Mouse (Mus musculus) midbrain, embryonic 10.5 days (tissue): ENCODE measurements around the gene Shld1. TPM values are rescaled to one million over a fixed set of nuclear protein-coding genes. Genes with fewer than 3 reads are reported as not detected.
A peak's percentile ranks its signal among the peaks of the same experiment; 100 is the strongest.

Source experiments
- DNase-seq: peaks from one replicate; pipeline ENCODE4 v3.0.0-alpha.2; 2017; ENCODE audit warnings: low spot score
- H3K27ac ChIP-seq: fragments of 300-500 bp; sonication (generic); replicated peaks from 2 replicates; pipeline ENCODE4 v1.5.1; 2016; ENCODE audit warnings: mild to moderate bottlenecking
- H3K27me3 ChIP-seq: fragments of 300-500 bp; sonication (generic); 2 replicates; pipeline ENCODE4 v1.6.1; 2016; ENCODE audit warnings: low read depth, mild to moderate bottlenecking; ENCODE audit not compliant: poor library complexity, severe bottlenecking
- H3K36me3 ChIP-seq: fragments of 300-500 bp; sonication (generic); 2 replicates; pipeline ENCODE4 v1.6.1; 2016; ENCODE audit warnings: mild to moderate bottlenecking, moderate library complexity
- H3K4me1 ChIP-seq: fragments of 300-500 bp; sonication (generic); 2 replicates; pipeline ENCODE4 v1.6.1; 2016
- H3K4me3 ChIP-seq: fragments of 300-500 bp; sonication (generic); 2 replicates; pipeline ENCODE4 v1.5.1; 2016; ENCODE audit warnings: mild to moderate bottlenecking, moderate library complexity
- H3K9me3 ChIP-seq: fragments of 300-500 bp; sonication (generic); replicated peaks from 2 replicates; pipeline ENCODE4 v1.6.1; 2016; ENCODE audit warnings: mild to moderate bottlenecking
- WGBS: fragments of 180-500 bp; shearing (Covaris S2); methylation state at CpG from one replicate; pipeline ENCODE4 v1.1.7; 2016; 5-methylcytosine and 5-hydroxymethylcytosine counted together
- polyA plus RNA-seq: library from polyadenylated mRNA; unstranded; fragments of >200 nt; fragmentation: Nextera tagmentation; extraction: Ambion mirVana; gene quantifications from 2 replicates; pipeline ENCODE4 v1.2.1, GENCODE M21; 2016

Shld1 gene
- polyA plus RNA-seq, 1 experiment from 2014 or later = 16.4 TPM

GRCm38 (mm10) chr2:132669091-132669490 is 17.6 kb upstream of the Shld1 start:
- Histone ChIP-seq H3K4me3 (no peak overlapping the region), H3K27me3 (no peaks in the 10 kb centered on the region), H3K27ac (no peak overlapping the region), H3K36me3 (no peaks in the 10 kb centered on the region), H3K4me1 (no peaks in the 10 kb centered on the region), H3K9me3 (no peaks in the 10 kb centered on the region; the same call in 1 of the 2 replicates)
- no peak for DNase-seq
- 90% methylated on average over 6 of the region's 6 CpGs for WGBS

- WGBS = 89% methylated on average over 4 of the region's 4 CpGs
- no peak for DNase-seq
- H3K27me3 ChIP-seq = no peaks in the 10 kb centered on the region
- H3K36me3 ChIP-seq = no peaks in the 10 kb centered on the region
- H3K9me3 ChIP-seq = no peaks in the 10 kb centered on the region
- H3K4me3 ChIP-seq = no peak overlapping the region
- H3K4me1 ChIP-seq = no peaks in the 10 kb centered on the region
- H3K27ac ChIP-seq = no peak overlapping the region
Observed at GRCm38 (mm10) chr2:132670290-132670689, 16.4 kb upstream of the Shld1 start.

- Histone ChIP-seq H3K27ac (no peak overlapping the region), H3K9me3 (no peaks in the 10 kb centered on the region), H3K27me3 (no peaks in the 10 kb centered on the region), H3K36me3 (no peaks in the 10 kb centered on the region), H3K4me1 (no peaks in the 10 kb centered on the region), H3K4me3 (no peak overlapping the region)
- 88% methylated on average over 3 of the region's 3 CpGs for WGBS
- no peak for DNase-seq
Observed at GRCm38 (mm10) chr2:132672121-132672520, 14.6 kb upstream of the Shld1 start.

- Histone ChIP-seq H3K4me3 (no peak overlapping the region), H3K9me3 (no peaks in the 10 kb centered on the region), H3K27ac (no peak overlapping the region), H3K4me1 (no peaks in the 10 kb centered on the region), H3K27me3 (no peaks in the 10 kb centered on the region), H3K36me3 (no peaks in the 10 kb centered on the region)
- 78% methylated on average over 4 of the region's 4 CpGs for WGBS
- DNase-seq = no peak
Observed at GRCm38 (mm10) chr2:132676111-132676510, 10.6 kb upstream of the Shld1 start.

GRCm38 (mm10) chr2:132685001-132685400 is 1.7 kb upstream of the Shld1 start:
- H3K4me1 ChIP-seq = peaks cover 14% of the 10 kb centered on the region
- H3K27ac ChIP-seq = no peak overlapping the region
- no peak for DNase-seq
- H3K36me3 ChIP-seq = no peaks in the 10 kb centered on the region
- no peaks in the 10 kb centered on the region for H3K9me3 ChIP-seq
- H3K27me3 ChIP-seq = no peaks in the 10 kb centered on the region
- no peak overlapping the region for H3K4me3 ChIP-seq

GRCm38 (mm10) chr2:132688611-132689021 is 1.9 kb downstream of the Shld1 start:
- H3K4me3 ChIP-seq = no peak overlapping the region
- H3K4me1 ChIP-seq = peaks cover 17% of the 10 kb centered on the region
- no peak for DNase-seq
- WGBS = 87% methylated on average over 7 of the region's 7 CpGs
- no peaks in the 10 kb centered on the region for H3K27me3 ChIP-seq
- H3K9me3 ChIP-seq = no peaks in the 10 kb centered on the region
- H3K36me3 ChIP-seq = no peaks in the 10 kb centered on the region
- H3K27ac ChIP-seq = no peak overlapping the region

- Histone ChIP-seq H3K4me1 (peaks cover 17% of the 10 kb centered on the region), H3K27me3 (no peaks in the 10 kb centered on the region), H3K4me3 (no peak overlapping the region), H3K36me3 (0 out of 2 replicates have a peak, but pooled peaks cover 3% of the 10 kb centered on the region), H3K9me3 (no peaks in the 10 kb centered on the region), H3K27ac (no peak overlapping the region)
- DNase-seq = no peak
- 83% methylated on average over 4 of the region's 4 CpGs for WGBS
Observed at GRCm38 (mm10) chr2:132689188-132689568, 2.4 kb downstream of the Shld1 start.

- no peaks in the 10 kb centered on the region for H3K27me3 ChIP-seq
- 74% methylated on average over 15 of the region's 15 CpGs for WGBS
Observed at GRCm38 (mm10) chr2:132689569-132690231, 3.0 kb downstream of the Shld1 start.

GRCm38 (mm10) chr2:132691731-132692130 is 5.0 kb downstream of the Shld1 start:
- no peak overlapping the region for H3K27ac ChIP-seq
- 73% methylated on average over 7 of the region's 7 CpGs for WGBS
- peaks cover 9% of the 10 kb centered on the region for H3K36me3 ChIP-seq
- no peak overlapping the region for H3K4me3 ChIP-seq
- no peaks in the 10 kb centered on the region for H3K27me3 ChIP-seq
- DNase-seq = no peak
- no peaks in the 10 kb centered on the region for H3K9me3 ChIP-seq
- peaks cover 17% of the 10 kb centered on the region for H3K4me1 ChIP-seq

More at GRCm38 (mm10) chr2:132689569-132690231, 3.0 kb downstream of the Shld1 start:
- Histone ChIP-seq H3K9me3 (no peaks in the 10 kb centered on the region), H3K4me3 (no peak overlapping the region), H3K36me3 (0 out of 2 replicates have a peak, but pooled peaks cover 3% of the 10 kb centered on the region), H3K27ac (no peak overlapping the region), H3K4me1 (peaks cover 17% of the 10 kb centered on the region)
- DNase-seq = no peak

GRCm38 (mm10) chr2:132692320-132692719 is 5.6 kb downstream of the Shld1 start:
- Histone ChIP-seq H3K4me1 (peaks cover 16% of the 10 kb centered on the region), H3K27ac (no peak overlapping the region), H3K4me3 (no peak overlapping the region), H3K9me3 (no peaks in the 10 kb centered on the region), H3K27me3 (no peaks in the 10 kb centered on the region), H3K36me3 (peaks cover 9% of the 10 kb centered on the region)
- WGBS = 63% methylated on average over 1 of the region's 1 CpGs
- no peak for DNase-seq

GRCm38 (mm10) chr2:132693980-132694379 is 7.2 kb downstream of the Shld1 start:
- Histone ChIP-seq H3K4me3 (no peak overlapping the region), H3K4me1 (peaks cover 25% of the 10 kb centered on the region), H3K36me3 (peaks cover 9% of the 10 kb centered on the region), H3K27me3 (no peaks in the 10 kb centered on the region), H3K9me3 (no peaks in the 10 kb centered on the region), H3K27ac (no peak overlapping the region)
- no peak for DNase-seq
- 88% methylated on average over 3 of the region's 3 CpGs for WGBS

- Histone ChIP-seq H3K9me3 (no peaks in the 10 kb centered on the region), H3K27ac (no peak overlapping the region; the same call in 1 of the 2 replicates), H3K27me3 (no peaks in the 10 kb centered on the region), H3K4me1 (peaks cover 13% of the 10 kb centered on the region), H3K4me3 (no peak overlapping the region), H3K36me3 (peaks cover 9% of the 10 kb centered on the region)
- 87% methylated on average over 9 of the region's 9 CpGs for WGBS
- no peak for DNase-seq
Observed at GRCm38 (mm10) chr2:132695358-132696093, 8.8 kb downstream of the Shld1 start.

GRCm38 (mm10) chr2:132696519-132696918 is 9.8 kb downstream of the Shld1 start:
- Histone ChIP-seq H3K4me3 (no peak overlapping the region), H3K36me3 (peaks cover 9% of the 10 kb centered on the region), H3K27ac (peak overlapping the region; percentile 42; the same call in 1 of the 2 replicates), H3K9me3 (no peaks in the 10 kb centered on the region), H3K27me3 (no peaks in the 10 kb centered on the region), H3K4me1 (peaks cover 15% of the 10 kb centered on the region)
- no peak for DNase-seq
- 87% methylated on average over 5 of the region's 5 CpGs for WGBS
